Mouse (Mus musculus) adrenal gland (tissue): ENCODE measurements around the gene Hist1h2bk.

Experiments used
- intact Hi-C: fragments of 180-260 bp; cut with DNase I; formaldehyde crosslinking; loops from one replicate; pipeline ENCODE4 v1.15.1; 2025

Gene Hist1h2bk

DNA sequence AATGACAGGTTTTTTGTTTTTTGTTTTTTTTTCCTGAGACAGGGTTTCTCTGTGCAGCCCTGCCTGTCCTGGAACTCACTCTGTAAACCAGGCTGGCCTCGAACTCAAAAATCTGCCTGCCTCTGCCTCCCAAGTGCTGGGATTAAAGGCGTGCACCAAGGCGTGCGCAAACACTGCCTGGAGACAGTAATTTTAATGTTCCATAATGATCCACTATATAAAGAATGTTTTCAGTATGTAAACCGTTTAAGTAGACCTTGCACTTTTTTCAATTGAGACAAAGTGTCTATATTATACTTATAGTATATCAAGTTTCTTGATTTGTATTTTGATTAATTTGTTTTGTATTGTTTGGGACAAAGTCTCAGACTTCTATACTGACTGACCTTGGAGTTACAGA lies 3.7 kb downstream of the Hist1h2bk start:
- intact Hi-C loops, result no loop called here

DNA sequence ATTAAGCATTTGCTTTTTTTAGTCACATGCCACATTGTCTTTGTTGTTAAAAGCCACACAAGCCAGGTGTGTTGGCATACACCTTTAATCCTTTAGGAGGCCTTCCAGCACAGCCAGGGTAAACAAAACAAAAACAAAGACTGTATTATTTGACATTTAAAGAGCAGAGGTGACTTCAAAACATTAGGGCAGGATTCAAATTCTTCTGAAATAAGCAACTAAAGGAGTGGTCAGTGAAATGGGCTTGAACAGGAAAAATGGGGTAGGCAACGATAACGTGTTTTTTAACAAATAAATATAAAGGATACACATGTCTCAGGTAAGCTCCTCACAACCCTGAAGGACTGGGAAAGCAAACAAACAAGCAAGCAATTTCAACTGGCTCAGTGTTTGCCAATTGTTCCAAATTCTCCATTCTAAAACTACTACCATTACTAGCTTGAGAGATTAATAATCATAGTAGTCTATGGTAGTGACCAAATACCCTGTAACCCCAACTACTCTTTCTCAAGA lies 4.3 kb downstream of the Hist1h2bk start:
- intact Hi-C loops, result loop anchor here (5.0 kb wide), 2 partner anchors 1647 to 1707 kb away; partner anchors contain the start of genes Hist1h2bb and Hist1h3c

DNA sequence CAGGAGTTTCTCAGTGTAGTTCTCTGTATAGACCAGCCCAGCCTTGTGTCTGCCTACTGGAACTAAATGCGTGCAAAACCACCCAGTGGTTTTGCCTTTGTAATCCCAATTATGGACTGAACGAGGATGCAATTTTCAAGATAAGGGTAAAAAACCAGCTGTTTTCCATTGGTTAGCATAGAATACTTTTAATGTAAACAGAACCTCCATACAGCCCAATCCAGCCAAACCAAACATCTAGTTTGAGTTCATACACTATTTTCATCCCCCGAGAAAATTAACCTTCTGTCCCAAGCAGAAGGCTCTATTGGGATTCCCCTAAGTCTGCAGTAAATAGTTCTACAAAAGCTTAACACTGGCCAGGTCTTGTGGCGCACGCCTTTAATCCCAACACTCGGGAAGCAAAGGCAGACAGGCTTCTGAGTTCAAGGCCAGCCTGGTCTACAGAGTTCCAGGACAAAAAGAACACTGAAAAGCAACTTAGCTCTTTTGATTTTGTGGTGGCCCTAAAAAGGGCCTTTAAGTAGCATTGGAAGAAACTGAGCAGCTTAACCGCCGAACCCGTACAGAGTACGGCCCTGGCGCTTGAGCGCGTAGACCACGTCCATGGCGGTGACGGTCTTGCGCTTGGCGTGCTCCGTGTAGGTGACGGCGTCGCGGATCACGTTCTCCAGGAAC lies 4.9 kb downstream of the Hist1h2bk start:
- intact Hi-C loops, result loop anchor here (5.0 kb wide), 2 partner anchors 1647 to 1707 kb away; partner anchors contain the start of genes Hist1h2bb and Hist1h3c

DNA sequence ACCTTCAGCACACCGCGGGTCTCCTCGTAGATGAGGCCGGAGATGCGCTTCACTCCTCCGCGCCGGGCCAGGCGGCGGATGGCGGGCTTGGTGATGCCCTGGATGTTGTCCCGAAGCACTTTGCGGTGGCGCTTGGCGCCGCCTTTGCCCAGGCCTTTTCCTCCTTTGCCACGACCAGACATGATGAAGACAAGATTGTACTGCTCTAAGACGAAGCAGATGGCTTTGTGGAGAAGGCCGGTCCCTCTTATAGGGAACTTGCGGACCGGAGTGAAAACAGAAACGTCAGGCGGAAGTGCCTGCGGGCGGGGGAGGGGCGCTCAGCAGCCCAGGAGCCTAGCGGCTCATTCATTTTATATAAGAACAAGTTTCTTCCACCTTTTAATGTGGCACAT lies 5.5 kb downstream of the Hist1h2bk start, which contains the start of gene Hist1h4i:
Gene Hist1h4i, minus strand, starts transcription at position 221 of the 395 bp plus-strand sequence.
- intact Hi-C loops, result loop anchor here (5.0 kb wide), 2 partner anchors 1646 to 1706 kb away; partner anchors contain the start of genes Hist1h2bb and Hist1h3c

DNA sequence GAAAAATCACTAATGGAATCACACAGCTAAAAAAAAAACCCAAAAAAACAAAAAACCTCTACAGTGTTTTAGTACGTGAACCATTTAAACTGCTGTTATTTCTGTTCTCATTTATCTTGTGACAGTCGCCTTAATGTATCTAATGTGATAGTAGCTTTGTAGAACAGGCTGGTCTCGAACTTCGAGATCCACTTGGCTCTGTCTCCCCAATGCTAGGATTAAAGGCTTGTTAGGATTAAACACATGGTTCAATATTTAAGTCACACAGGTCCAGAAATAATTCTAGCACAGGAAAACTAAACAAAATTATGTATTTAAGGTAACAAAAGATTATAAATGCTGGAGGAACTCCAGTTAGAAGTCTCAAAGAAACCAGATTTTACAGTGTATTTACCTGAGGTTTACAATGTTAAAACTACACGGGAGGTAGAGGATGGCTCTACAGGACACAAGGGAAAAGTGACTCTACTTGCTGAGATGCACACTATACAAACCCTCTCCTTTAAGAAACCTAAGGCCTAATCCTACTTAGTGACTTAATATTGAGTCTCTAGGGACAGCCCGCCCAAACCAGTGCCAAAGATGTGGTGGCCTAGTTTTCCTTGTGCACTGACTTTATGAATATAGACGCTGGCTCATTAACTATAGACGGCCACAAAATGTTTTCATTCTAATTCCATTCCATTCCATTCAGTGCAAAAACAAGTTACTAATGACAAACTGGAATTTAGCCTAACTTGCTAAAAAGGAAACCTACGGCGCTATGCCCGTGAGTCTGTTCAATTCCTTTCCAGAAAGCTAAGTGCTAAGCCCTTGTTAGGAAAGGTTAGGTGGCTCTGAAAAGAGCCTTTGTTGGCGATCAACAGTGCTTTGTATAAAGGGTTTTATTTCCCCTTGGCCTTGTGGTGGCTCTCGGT lies 6.2 kb downstream of the Hist1h2bk start:
- intact Hi-C loops, result loop anchor here (5.0 kb wide), 2 partner anchors 1645 to 1705 kb away; partner anchors contain the start of genes Hist1h2bb and Hist1h3c

DNA sequence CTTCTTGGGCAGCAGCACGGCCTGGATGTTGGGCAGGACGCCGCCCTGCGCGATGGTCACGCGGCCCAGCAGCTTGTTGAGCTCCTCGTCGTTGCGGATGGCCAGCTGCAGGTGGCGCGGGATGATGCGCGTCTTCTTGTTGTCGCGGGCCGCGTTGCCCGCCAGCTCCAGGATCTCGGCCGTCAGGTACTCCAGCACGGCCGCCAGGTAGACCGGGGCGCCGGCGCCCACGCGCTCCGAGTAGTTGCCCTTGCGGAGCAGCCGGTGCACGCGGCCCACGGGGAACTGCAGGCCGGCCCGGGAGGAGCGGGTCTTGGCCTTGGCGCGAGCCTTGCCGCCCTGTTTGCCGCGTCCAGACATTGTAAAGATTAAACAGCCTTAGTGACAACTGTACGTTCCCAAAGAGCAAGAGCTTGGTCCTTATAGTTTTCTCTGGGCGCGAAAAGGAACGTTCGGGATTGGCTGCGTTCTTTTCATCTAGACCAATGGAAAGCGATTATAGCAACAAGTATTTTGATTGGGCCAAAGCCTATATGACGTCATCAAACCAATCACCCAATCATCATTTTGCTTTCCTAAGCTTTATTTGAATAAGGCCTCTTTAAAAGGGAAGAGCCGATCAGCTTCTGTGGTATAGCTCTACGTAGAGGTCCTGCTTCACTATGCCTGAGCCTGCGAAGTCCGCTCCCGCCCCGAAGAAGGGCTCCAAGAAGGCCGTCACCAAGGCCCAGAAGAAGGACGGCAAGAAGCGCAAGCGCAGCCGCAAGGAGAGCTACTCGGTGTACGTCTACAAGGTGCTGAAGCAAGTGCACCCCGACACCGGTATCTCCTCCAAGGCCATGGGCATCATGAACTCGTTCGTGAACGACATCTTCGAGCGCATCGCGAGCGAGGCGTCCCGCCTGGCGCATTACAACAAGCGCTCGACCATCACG lies 7.2 kb downstream of the Hist1h2bk start, which contains the start of the genes Hist1h2ag and Hist1h2bj:
Gene Hist1h2ag, minus strand, starts transcription at position 377 of the 935 bp plus-strand sequence.
Gene Hist1h2bj, plus strand, starts transcription at position 647 of the 935 bp plus-strand sequence.
- intact Hi-C loops, result loop anchor here (5.0 kb wide), 2 partner anchors 1644 to 1704 kb away; partner anchors contain the start of genes Hist1h2bb and Hist1h3c

DNA sequence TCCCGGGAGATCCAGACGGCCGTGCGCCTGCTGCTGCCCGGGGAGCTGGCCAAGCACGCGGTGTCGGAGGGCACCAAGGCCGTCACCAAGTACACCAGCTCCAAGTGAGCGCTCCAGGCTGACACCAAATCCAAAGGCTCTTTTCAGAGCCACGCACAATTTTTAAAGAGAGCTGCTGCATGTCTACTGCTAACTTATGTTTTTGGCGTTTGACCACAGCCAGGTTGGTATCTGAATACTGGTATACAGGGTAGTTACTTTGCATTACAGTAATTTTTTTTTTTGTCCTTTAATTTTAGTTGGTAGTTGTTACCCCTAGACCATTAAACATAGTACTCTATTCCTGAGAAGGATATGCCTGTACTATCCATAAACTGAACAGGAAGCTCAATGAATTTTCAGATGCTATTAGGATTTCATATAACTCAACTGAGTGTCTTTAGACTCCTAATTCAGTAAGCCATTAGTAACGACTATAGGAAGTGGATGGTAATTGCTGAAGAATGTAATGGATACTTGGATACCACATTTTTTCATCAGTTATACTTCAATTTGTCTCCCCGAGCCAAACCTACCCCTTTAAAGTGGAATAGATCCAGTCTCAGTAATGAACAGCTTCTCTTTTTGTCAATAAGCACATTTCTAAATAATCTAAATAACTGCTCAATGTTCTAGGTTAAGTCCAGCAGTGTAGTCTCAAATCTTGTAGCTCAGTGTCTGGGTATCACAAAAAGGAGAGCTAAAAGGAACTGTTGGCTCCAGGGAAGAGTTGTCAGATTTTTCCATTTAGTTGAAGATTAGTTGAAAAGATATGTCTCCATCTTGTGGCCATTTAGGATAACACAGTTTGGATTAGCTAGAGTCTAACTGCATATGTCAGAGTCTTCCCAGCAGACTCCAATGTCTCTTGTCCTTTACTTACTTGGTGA lies 8.1 kb downstream of the Hist1h2bk start:
- intact Hi-C loops, result loop anchor here (5.0 kb wide), 2 partner anchors 1644 to 1704 kb away; partner anchors contain the start of genes Hist1h2bb and Hist1h3c

DNA sequence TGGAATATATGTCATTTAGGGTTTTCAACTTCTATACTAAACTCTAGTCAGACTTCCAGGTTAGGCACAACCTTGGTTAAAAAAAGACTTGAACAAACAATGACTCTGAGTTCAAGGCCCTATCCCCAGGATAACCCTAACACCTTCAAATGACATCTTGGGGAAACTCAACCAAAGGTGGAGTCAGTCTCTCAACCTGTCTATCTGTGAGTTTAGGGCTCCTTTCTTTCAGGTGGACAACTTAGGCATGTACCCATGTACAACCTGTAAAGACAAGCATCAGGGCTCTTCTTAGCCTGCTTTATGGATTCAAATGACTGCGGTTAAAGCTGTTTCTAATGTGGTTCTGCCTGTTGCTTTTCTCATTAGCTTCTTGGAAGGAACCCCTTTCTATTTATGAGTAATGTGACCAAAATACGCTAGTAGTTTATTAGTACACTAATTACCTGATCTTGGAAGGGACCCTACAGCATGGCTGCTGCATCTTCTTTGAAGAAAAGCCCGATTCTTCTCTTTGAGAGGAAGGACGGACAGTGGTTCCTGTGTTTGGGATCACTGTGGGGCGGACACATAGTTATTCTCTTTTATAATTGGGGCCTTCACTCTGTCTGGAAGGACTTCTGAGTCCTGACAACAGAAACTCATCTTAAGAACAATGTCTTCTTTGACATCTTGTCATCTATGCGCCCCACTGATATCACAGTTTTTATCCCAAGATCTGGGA lies 8.9 kb downstream of the Hist1h2bk start:
- intact Hi-C loops, result loop anchor here (5.0 kb wide), 3 partner anchors 332 to 1703 kb away; partner anchors contain the start of genes Hist1h2bb and Hist1h3c

DNA sequence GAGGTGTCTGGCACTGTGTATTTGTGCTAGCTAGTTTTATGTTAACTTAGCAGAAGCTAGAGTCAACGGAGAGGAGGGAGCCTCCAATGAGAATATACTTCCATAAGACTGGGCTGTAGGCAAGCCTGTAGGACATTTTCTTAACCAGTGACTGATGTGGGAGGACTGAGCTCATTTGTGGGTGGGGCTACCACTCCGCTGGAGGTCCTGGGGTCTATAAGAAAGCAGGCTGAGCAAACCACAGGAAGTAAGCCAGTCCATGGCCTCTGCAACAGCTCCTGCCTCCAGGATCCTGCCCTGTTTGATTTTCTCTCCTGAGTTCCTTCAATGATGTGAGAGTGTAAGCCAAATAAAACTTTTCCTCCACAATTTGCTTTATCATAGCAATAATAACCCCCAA lies 9.6 kb downstream of the Hist1h2bk start:
- intact Hi-C loops, result loop anchor here (5.0 kb wide), 1 partner anchor 333 kb away; no protein-coding TSS in a partner anchor

DNA sequence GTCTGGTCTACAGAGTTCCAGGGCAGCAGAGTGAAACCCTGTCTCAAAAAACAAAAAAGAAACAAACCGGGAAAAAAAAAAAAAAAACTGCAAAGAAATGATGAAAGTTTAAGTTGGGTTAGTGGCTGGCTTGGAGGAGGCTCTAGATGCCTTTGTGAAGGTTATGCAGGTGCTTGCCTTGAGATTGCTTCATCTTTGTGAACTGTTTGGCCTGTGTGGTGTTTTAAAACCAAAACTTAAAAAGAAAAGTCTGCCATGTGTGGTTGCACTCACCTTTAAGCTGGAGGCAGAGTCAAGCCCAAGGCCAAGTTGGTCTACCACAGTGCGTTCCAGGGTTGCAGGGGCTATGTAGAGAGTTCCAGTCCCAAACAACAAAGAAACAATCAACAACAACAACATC lies 13.4 kb downstream of the Hist1h2bk start:
- intact Hi-C loops, result loop anchor here (5.0 kb wide), 1 partner anchor 337 kb away; no protein-coding TSS in a partner anchor

DNA sequence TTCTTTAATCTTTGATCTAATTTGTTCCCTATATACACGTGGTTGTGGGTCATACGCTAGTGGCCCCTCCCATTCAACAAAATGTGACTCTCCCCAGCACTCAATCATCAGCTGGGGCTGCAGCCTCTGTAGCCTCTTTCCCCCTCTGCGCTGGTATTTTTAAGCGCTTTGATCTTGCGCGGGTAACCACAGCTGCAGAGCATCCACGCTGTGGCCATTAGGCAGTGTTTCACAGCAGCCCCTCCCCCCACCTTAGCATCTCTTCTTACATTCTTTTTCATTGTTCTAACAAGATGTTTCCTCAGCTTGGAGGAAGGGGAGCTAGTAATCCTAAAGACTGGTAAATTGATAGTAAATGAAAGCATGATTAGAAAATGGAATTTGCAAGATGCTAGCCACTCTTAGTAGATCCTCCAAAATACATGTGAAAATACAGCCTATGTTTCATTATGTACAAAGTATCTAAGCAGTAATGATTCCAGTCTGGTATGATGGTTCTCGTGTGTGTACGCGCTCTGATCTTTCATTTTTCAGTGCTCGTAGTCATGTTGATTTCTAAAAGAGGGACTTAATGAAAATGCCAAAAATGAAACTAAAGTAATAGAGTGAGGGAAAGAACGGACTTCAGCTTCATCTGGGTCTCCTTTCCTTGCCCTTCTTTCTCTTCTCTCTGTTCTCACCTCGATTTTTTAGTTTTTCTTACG lies 14.2 kb downstream of the Hist1h2bk start:
- intact Hi-C loops, result loop anchor here (5.0 kb wide), 1 partner anchor 338 kb away; no protein-coding TSS in a partner anchor

DNA sequence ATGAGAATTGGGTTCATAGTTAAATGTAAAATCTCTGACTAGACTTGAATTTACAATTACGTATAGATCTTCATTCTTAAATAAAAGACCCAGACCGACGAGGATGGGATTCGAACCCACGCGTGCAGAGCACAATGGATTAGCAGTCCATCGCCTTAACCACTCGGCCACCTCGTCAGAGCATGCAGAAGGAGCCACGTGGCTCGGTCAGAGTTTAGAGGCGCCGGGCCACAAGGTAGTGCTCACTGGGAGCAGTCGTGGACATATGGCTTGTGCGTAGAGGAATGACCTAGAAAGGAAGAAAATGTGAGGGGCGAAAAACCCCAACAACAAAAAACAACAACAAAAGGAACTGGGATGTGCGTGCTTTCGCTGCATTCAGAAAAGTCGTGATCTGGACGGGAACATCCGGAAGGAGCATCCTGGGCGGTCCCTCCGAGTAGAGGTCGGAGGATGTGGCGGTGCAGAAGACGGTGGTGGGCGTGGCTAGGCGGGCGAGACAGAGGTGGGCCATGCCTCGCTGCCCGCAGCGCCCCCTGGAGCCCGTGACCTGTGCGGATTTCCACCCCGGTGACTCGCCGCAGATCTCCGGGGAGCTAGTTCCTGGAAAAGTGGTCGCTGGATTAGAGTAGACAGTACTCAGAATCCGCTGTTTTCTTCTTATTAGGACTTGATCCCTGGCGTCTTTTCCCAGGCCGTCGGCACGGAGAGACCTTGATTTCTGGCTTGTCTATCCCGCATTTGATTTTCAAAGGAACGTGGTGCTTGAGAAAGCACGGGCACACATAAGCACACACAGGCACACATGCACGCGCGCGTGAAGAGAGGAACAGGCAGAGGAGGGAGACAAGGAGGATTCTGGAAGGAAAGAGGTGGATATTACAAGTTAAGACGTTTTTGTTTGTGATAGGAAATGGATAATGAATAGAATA lies 15.2 kb downstream of the Hist1h2bk start:
- intact Hi-C loops, result no loop called here

DNA sequence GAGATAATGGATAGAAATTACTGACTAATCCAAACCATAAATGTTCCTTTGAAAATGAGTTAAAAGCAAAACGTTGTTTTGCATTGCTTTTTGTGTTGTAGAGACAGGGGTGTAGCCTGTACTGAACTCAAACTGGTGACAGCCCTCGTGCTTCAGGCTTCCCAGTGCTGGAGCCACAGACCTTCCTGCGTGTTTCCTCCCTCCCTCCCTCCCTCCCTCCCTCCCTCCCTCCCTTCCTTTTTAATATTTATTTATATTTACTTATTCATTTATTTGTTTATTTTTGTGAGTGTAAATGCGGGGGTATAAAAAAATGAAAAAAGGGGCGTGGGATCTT lies 15.8 kb downstream of the Hist1h2bk start:
- intact Hi-C loops, result no loop called here

DNA sequence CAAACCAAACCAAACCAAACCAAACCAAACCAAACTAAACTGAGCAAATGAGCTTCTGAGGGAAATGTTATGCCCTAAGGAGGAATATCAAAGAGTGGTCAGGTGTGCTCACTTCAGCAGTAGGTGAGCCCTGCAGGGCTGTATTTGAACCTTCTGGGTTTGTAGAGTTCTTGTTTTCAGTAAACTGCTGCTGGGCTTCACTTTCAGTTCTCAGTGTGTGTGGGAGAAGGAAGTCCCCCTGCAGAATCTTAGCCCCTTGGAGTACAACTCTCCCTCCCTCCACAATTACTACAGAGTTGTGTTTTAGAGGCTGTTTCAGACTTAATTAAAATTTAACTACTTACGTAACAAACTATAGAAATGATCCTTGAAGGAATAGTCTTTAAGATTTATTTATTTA lies 18.1 kb downstream of the Hist1h2bk start:
- intact Hi-C loops, result no loop called here

DNA sequence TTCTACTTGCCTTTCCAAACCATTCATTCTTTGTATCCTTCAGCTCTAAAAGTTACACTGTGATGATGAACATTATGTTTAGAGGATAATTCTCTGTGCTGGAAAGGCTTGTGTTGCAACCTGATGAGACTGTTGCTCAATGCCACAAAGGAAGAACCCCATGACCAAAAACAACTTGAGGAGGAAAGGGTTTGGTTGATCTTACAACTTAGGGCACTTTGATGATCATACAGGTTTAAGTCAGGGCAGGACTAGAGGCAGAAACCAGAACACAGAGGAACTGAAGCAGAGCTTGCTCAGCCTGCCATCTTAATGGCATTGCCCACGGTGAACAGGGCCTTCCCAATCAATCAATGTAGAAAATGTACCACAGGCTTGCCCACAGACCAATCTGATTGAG lies 25.8 kb downstream of the Hist1h2bk start:
- intact Hi-C loops, result no loop called here

DNA sequence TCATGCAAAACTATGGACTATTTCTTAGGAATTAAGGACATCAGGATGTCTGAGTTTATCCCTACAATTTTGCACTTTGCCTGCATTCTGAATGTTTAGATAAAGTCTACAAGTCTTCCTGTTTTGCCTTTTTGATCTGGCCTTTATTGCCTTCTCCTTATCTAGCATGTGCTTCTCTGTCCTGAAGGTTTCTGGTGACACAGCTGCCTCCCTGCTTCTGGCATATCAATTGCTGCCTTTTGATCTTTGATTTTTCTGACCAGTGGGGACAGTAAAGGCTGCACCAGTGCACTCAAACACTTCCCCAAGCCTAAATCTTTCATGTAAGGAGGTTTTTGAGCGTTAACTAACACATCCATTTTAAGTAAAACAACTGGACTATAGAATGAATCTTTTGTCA lies 27.8 kb downstream of the Hist1h2bk start:
- intact Hi-C loops, result no loop called here
